Mouse (Mus musculus) lung, embryonic 16.5 days (tissue): Measurements from ENCODE around the gene Ctsk. TPM values are rescaled to one million over a fixed set of nuclear protein-coding genes. Genes with fewer than 3 reads are reported as not detected.

Experiments
- ATAC-seq: fragments of 200-750 bp; cut with Nextera tagmentation; 2 replicates; pipeline ENCODE4 v1.8.0; 2017; ENCODE audit warnings: low read depth, mild to moderate bottlenecking, moderate library complexity
- H3K27ac ChIP-seq: fragments of 300-500 bp; sonication (generic); 2 replicates; pipeline ENCODE4 v1.5.1; 2014; ENCODE audit warnings: mild to moderate bottlenecking, control low read depth, low read length
- H3K27me3 ChIP-seq: fragments of 300-500 bp; sonication (generic); 2 replicates; pipeline ENCODE4 v1.6.1; 2014; ENCODE audit warnings: low read depth, low read length, mixed read lengths; ENCODE audit not compliant: control insufficient read depth, insufficient read depth
- H3K36me3 ChIP-seq: fragments of 300-500 bp; sonication (generic); 2 replicates; pipeline ENCODE4 v1.6.1; 2014; ENCODE audit warnings: low read length; ENCODE audit not compliant: control insufficient read depth, insufficient read depth
- H3K4me1 ChIP-seq: fragments of 300-500 bp; sonication (generic); replicated peaks from 2 replicates; pipeline ENCODE4 v1.6.1; 2014; ENCODE audit warnings: low read length, mixed read lengths; ENCODE audit not compliant: control insufficient read depth, insufficient read depth
- H3K4me2 ChIP-seq: fragments of 300-500 bp; sonication (generic); 2 replicates; pipeline ENCODE4 v1.6.1; 2014; ENCODE audit warnings: low read depth, low read length, control low read depth
- H3K4me3 ChIP-seq: fragments of 300-500 bp; sonication (generic); 2 replicates; pipeline ENCODE4 v1.5.1; 2014; ENCODE audit warnings: mild to moderate bottlenecking, low read length, control low read depth
- H3K9ac ChIP-seq: fragments of 300-500 bp; sonication (generic); 2 replicates; pipeline ENCODE4 v1.6.1; 2014; ENCODE audit warnings: low read length, control low read depth
- H3K9me3 ChIP-seq: fragments of 300-500 bp; sonication (generic); 2 replicates; pipeline ENCODE4 v1.6.1; 2016; ENCODE audit warnings: low read length; ENCODE audit not compliant: control insufficient read depth
- WGBS: fragments of 180-500 bp; shearing (Covaris S2); extraction: QIAGEN DNeasy Blood & Tissue Kit; methylation state at CpG from one replicate; pipeline ENCODE4 v1.1.7; 2014; 5-methylcytosine and 5-hydroxymethylcytosine counted together
- polyA plus RNA-seq: library from polyadenylated mRNA; unstranded; fragments of >200 nt; fragmentation: Nextera tagmentation; extraction: Ambion mirVana; gene quantifications from 2 replicates; pipeline ENCODE4 v1.2.1, GENCODE M21; 2015

The Ctsk gene
- polyA plus RNA-seq: 5.5 and 12.4 TPM in 2 replicates

DNA sequence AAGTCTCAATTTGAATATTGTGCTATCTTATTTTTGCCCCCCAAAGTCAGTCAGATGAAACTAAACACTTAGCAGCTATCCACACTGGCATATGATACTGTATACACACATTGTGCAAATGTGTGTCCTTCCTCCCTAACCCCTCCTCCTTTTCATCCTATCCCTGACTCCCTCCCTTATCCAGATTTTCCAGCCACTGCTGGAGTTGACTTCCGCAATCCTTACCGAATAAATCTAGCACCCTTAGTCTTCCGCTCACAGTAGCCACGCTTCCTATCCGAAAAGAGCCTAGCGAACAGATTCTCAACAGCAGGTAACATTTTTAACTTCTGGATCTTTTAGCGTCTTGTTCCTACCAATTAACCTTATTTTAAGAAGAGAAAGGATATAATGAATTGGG lies at the start of gene Ctsk:
Gene Ctsk (plus strand): TSS at position 233 of the 400 bp plus-strand sequence.
- no peak within 1 kb of the TSS for H3K4me3 ChIP-seq
- WGBS: 61% methylated on average over 7 of the region's 7 CpGs

DNA sequence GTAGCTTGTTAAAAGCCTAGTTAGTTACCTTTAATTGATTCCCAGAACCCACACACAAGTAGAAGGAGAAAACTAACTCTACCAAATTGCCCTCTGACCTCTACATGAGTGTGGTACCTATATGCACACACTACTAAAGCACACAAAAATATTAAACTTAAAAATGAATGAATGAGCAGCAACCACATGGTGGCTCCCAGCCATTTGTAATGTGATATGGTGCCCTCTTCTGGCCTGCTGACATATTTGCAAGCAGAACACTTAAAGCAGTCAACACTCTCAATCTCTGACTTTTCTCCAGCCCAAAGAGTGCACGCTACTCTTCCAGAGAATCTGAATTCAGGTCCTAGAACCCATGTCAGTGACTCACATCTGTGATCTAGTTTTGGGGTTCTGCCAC lies 48.6 kb upstream of the Ctsk start:
- H3K27me3 ChIP-seq: no peaks in the 10 kb centered on the region
- no peaks in the 10 kb centered on the region for H3K4me1 ChIP-seq
- H3K9me3 ChIP-seq: no peaks in the 10 kb centered on the region
- no peak for ATAC-seq
- H3K27ac ChIP-seq: no peak overlapping the region
- H3K9ac ChIP-seq: no peak overlapping the region
- WGBS: 33% methylated on average over 1 of the region's 1 CpGs
- H3K4me2 ChIP-seq: no peak overlapping the region
- peaks cover 13% of the 10 kb centered on the region for H3K36me3 ChIP-seq
- no peak overlapping the region for H3K4me3 ChIP-seq

More for the DNA sequence above, at the start of gene Ctsk:
- Histone ChIP-seq H3K4me1 (no peaks in the 10 kb centered on the region), H3K4me2 (0 out of 2 replicates have a peak within 1 kb of the TSS, but pooled peaks have one; percentile 13), H3K27me3 (no peaks in the 10 kb centered on the region), H3K27ac (no peak within 1 kb of the TSS), H3K9ac (no peak within 1 kb of the TSS), H3K9me3 (no peaks in the 10 kb centered on the region), H3K36me3 (peaks cover 17% of the 10 kb centered on the region)
- peak; percentile 57 for ATAC-seq

DNA sequence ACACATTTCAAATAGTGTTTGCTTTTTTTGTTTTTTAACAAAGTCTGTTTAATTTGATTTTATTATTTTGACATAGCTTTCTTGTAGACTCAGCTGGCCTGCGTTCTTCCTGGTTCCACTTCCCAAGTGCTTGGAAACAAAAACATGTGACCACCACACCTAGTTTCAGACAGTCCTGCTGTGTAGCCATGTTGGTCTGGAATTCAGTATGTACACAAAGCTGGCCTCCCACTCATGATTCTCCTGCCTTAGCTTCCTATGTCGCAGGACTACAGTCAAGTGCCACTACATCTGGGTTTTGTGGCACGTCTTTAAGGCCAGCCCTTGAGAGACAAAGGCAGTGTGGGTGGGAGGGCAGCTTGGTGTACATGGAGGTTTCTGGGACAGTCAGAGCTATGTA lies 48.1 kb upstream of the Ctsk start:
- Histone ChIP-seq H3K27ac (peak overlapping the region; percentile 13; the same call in 1 of the 2 replicates), H3K9me3 (no peaks in the 10 kb centered on the region), H3K4me2 (no peak overlapping the region), H3K36me3 (peaks cover 13% of the 10 kb centered on the region), H3K4me1 (no peaks in the 10 kb centered on the region), H3K9ac (no peak overlapping the region), H3K4me3 (no peak overlapping the region), H3K27me3 (no peaks in the 10 kb centered on the region)
- 67% methylated on average over 3 of the region's 3 CpGs for WGBS
- ATAC-seq: no peak; the same call in 1 of the 2 replicates

DNA sequence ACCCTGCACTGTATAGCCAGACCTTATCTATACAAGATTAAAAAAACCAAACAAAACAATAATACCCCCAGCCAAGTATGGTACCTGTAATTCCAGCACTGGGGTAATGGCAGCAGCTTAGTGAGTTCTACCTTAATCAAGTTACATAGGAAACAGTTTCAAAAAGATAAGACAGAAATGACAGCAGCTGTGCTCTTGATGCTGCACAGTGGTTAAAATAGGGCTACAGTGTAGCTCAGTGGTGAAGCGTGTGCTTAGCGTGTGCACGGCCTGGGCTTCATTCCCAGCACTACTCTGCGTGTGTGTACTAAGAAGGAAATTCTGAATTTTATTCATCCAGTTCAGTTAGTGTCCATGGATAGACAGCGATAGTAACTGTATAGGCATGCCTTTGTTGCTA lies 42.7 kb upstream of the Ctsk start:
- Histone ChIP-seq H3K4me3 (no peak overlapping the region), H3K4me1 (no peaks in the 10 kb centered on the region), H3K4me2 (no peak overlapping the region), H3K27ac (no peak overlapping the region), H3K36me3 (peaks cover 6% of the 10 kb centered on the region), H3K9me3 (no peaks in the 10 kb centered on the region), H3K27me3 (no peaks in the 10 kb centered on the region), H3K9ac (no peak overlapping the region)
- ATAC-seq: no peak
- 97% methylated on average over 5 of the region's 5 CpGs for WGBS

DNA sequence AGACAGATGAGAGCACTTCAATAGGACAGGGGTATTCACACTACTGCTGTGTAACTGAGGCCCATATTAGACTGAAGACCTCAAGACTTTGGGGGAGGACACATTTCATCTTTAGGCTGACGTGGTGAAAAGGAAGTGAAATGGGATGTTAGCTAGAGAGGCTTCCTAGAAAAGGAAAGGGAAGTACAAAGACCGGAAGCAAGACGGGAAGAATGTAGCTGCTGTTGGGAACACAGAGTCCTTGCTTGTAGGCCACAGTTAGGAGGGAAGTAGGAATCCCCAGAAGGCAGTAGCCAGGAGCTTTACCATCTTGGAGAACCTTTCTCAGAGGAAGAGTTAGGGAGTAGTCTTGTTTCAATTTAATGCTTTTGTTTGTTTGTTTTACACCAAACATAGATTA lies 41.3 kb upstream of the Ctsk start:
- Histone ChIP-seq H3K9ac (no peak overlapping the region), H3K27me3 (no peaks in the 10 kb centered on the region), H3K27ac (no peak overlapping the region; the same call in 1 of the 2 replicates), H3K4me3 (no peak overlapping the region), H3K9me3 (no peaks in the 10 kb centered on the region), H3K4me2 (no peak overlapping the region), H3K36me3 (peaks cover 5% of the 10 kb centered on the region), H3K4me1 (no peaks in the 10 kb centered on the region)
- ATAC-seq: no peak
- 67% methylated on average over 3 of the region's 3 CpGs for WGBS

DNA sequence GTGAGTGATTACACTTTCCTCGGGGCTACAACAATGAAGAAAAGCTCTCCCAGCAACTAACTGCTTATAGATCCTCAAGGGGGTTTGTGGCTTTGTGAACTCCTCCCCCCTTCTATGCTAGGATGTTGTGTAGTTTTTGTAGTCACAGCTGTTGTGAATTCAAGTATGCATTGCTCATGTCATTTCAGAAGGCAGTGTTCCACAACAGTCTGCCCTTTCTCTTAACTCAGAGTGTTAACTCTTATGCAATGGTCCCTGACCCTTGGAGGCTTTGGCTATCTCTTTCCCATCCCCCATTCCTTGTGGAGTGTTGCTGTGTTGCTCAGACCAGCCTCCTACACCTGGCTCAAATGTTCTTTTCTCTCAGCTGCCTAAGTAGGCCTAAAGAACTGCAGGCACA lies 39.7 kb upstream of the Ctsk start:
- H3K4me3 ChIP-seq: no peak overlapping the region
- H3K4me2 ChIP-seq: no peak overlapping the region
- no peak for ATAC-seq
- H3K4me1 ChIP-seq: no peaks in the 10 kb centered on the region
- H3K9ac ChIP-seq: no peak overlapping the region
- peaks cover 2% of the 10 kb centered on the region; the same call in 1 of the 2 replicates for H3K36me3 ChIP-seq
- no peaks in the 10 kb centered on the region for H3K9me3 ChIP-seq
- H3K27ac ChIP-seq: no peak overlapping the region
- H3K27me3 ChIP-seq: no peaks in the 10 kb centered on the region
- WGBS: 73% methylated on average over 1 of the region's 1 CpGs

DNA sequence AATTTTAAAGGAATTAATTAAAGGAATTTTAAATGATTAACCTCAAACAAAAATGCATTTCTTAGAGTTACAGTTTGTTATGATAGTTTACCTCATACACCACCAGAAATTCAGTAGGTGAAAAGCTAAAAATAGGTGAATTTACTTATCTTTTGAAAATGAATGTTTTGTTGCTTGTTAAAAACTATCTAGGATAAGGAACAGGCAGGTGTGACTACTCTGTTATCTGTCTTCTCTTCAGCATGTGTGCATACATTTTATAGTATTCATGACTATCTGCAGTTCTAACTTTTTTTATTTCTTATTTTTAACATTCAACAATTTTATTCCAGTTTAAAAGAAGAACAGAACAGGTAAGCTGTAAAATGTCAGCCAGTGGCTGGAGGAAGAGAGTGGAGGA lies 35.2 kb upstream of the Ctsk start:
- H3K9ac ChIP-seq: no peak overlapping the region
- ATAC-seq: no peak
- H3K36me3 ChIP-seq: peaks cover 5% of the 10 kb centered on the region
- no peaks in the 10 kb centered on the region for H3K27me3 ChIP-seq
- H3K4me2 ChIP-seq: no peak overlapping the region
- H3K27ac ChIP-seq: no peak overlapping the region
- no peaks in the 10 kb centered on the region for H3K9me3 ChIP-seq
- H3K4me3 ChIP-seq: no peak overlapping the region
- H3K4me1 ChIP-seq: no peaks in the 10 kb centered on the region

DNA sequence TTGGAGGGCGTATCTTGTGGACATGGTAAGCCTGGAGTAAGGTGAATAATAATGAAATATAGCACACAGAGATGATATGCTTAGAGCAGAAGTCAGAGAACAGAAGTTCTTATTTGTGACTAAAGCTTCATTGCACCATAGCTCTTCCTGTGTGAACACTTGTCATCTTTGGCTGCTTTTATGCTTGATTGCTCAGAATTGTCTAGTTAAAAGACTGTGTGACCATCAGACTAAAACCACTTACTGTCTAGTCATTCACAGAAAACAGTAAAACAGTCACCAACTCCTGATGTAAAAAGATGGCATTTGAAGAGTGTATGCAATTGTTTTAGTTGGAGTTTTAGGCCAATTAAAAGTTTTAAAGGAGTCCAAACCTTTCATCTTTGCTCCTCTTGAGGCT lies 20.1 kb upstream of the Ctsk start:
- no peaks in the 10 kb centered on the region for H3K9me3 ChIP-seq
- no peak for ATAC-seq
- peaks cover 29% of the 10 kb centered on the region for H3K36me3 ChIP-seq
- no peak overlapping the region for H3K9ac ChIP-seq
- no peak overlapping the region for H3K4me2 ChIP-seq
- H3K27me3 ChIP-seq: no peaks in the 10 kb centered on the region
- WGBS: 97% methylated on average over 1 of the region's 1 CpGs
- H3K27ac ChIP-seq: no peak overlapping the region
- no peak overlapping the region for H3K4me3 ChIP-seq
- H3K4me1 ChIP-seq: no peaks in the 10 kb centered on the region

DNA sequence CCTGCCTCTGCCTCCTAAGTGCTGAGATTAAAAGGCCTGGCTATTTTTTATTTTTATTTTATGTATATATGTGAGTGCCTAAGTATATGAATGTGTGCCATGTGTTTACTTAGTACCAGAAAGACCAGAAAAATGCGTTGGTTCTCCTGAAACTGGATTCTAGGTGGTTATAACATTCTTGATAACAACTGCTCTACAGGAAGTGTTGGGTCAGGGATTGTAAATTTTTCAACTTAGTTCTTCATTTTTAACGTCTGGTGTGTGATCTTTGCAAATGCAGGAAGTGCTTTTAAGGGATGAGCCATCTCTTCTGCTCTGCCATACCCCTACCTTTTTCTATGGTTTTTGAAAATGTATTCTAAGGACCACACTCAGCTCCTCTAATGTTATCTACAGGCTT lies 12.6 kb upstream of the Ctsk start:
- Histone ChIP-seq H3K27ac (no peak overlapping the region), H3K36me3 (peaks cover 42% of the 10 kb centered on the region), H3K27me3 (no peaks in the 10 kb centered on the region), H3K4me2 (no peak overlapping the region), H3K9me3 (no peaks in the 10 kb centered on the region), H3K9ac (no peak overlapping the region), H3K4me3 (no peak overlapping the region), H3K4me1 (no peaks in the 10 kb centered on the region)
- ATAC-seq: no peak
- WGBS: 58% methylated on average over 2 of the region's 2 CpGs

DNA sequence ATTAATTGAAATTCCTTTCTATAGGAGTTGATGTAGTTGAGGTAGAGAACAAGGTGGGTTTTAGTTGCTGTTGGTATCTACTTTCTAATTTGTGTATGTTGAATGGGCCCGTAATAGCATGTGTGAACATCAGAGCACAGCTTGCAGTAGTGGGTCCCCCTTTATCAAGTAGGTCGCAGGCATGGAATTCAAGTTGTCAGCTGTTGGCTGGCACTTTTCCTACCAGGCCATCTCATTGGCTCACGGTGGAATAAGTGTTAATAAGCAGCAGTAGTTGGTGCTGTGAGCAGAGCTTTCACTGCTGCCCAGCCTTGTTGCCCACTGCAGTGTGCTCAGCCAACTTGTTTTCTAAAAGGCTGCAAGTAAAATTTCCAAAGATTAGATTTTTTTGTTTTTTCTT lies 10.4 kb upstream of the Ctsk start:
- ATAC-seq: no peak
- Histone ChIP-seq H3K27me3 (no peaks in the 10 kb centered on the region), H3K36me3 (peaks cover 51% of the 10 kb centered on the region), H3K9me3 (no peaks in the 10 kb centered on the region), H3K4me3 (no peak overlapping the region), H3K4me2 (no peak overlapping the region), H3K9ac (no peak overlapping the region), H3K4me1 (no peaks in the 10 kb centered on the region), H3K27ac (no peak overlapping the region)
- WGBS: 83% methylated on average over 3 of the region's 3 CpGs
